Mouse (Mus musculus) hindbrain, postnatal 0 days (tissue): Measurements from ENCODE around the gene Krtap28-13. TPM values are rescaled to one million over a fixed set of nuclear protein-coding genes. Genes with fewer than 3 reads are reported as not detected.

ENCODE experiments used
- ATAC-seq: fragments of 200-750 bp; cut with Nextera tagmentation; 2 replicates; pipeline ENCODE4 v1.8.0; 2017; ENCODE audit warnings: mild to moderate bottlenecking, moderate TSS enrichment, moderate library complexity
- DNase-seq: peaks from one replicate; pipeline ENCODE4 v3.0.0-alpha.2; 2015; ENCODE audit warnings: low spot score
- H3K27ac ChIP-seq: fragments of 300-500 bp; sonication (generic); 2 replicates; pipeline ENCODE4 v1.5.1; 2014; ENCODE audit warnings: mild to moderate bottlenecking
- H3K27me3 ChIP-seq: fragments of 300-500 bp; sonication (generic); 2 replicates; pipeline ENCODE4 v1.6.1; 2014; ENCODE audit warnings: low read length, mixed read lengths; ENCODE audit not compliant: insufficient read depth
- H3K36me3 ChIP-seq: fragments of 300-500 bp; sonication (generic); 2 replicates; pipeline ENCODE4 v1.6.1; 2014; ENCODE audit warnings: low read length, mixed read lengths; ENCODE audit not compliant: insufficient read depth
- H3K4me1 ChIP-seq: fragments of 300-500 bp; sonication (generic); 2 replicates; pipeline ENCODE4 v1.6.1; 2014; ENCODE audit warnings: antibody characterized with exemption, low read length, mixed read lengths; ENCODE audit not compliant: insufficient read depth
- H3K4me2 ChIP-seq: fragments of 300-500 bp; sonication (generic); 2 replicates; pipeline ENCODE4 v1.6.1; 2014; ENCODE audit warnings: low read depth, mild to moderate bottlenecking, low read length, moderate library complexity, mixed read lengths
- H3K4me3 ChIP-seq: fragments of 300-500 bp; sonication (generic); 2 replicates; pipeline ENCODE4 v1.5.1; 2014; ENCODE audit warnings: low read length
- H3K9ac ChIP-seq: fragments of 300-500 bp; sonication (generic); replicated peaks from 2 replicates; pipeline ENCODE4 v1.6.1; 2014; ENCODE audit warnings: mild to moderate bottlenecking, low read length, moderate library complexity, mixed read lengths
- H3K9me3 ChIP-seq: fragments of 300-500 bp; sonication (generic); 2 replicates; pipeline ENCODE4 v1.6.1; 2016; ENCODE audit warnings: low read length, mixed read lengths
- CTCF ChIP-seq: IDR thresholded peaks from 2 replicates; pipeline ENCODE4 v1.5.1; 2016; ENCODE audit warnings: antibody characterized with exemption, control low read depth, low read depth
- WGBS: fragments of 180-500 bp; shearing (Covaris S2); extraction: QIAGEN DNeasy Blood & Tissue Kit; methylation state at CpG from one replicate; pipeline ENCODE4 v1.1.7; 2014; 5-methylcytosine and 5-hydroxymethylcytosine counted together
- polyA plus RNA-seq: library from polyadenylated mRNA; unstranded; fragments of >200 nt; fragmentation: Nextera tagmentation; extraction: Ambion mirVana; gene quantifications from 2 replicates; pipeline ENCODE4 v1.2.1, GENCODE M21; 2015
- total RNA-seq: library from RNA; depleted of rRNA; stranded (reverse); fragments of >200 nt; gene quantifications from 2 replicates; pipeline ENCODE4 v1.2.3, GENCODE M21; 2014; rRNA removed

The Krtap28-13 gene
- not detected in 2 replicates for total RNA-seq
- polyA plus RNA-seq: not detected in 2 replicates

DNA sequence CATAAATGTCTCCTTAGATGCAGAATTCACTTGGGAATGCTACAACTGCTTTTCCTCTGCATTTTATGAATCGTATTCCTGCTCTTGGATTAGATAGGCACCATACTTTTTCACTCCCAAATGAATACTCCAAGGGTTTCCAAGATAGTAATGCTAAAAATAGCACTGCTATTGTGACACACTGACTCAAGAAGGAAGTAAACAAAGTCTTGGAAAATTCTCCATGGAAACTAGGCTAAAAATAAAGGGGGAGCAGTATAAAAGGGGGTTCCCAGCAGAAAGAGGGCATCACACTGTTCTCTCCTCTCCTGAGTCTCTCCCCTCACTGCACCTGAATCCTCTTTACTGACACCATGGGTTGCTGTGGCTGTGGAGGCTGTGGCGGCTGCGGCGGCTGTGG lies at the start of gene Krtap28-13:
Gene Krtap28-13, plus strand, starts transcription at position 288 of the 400 bp plus-strand sequence.
- no peak within 1 kb of the TSS for H3K9ac ChIP-seq
- DNase-seq: no peak
- no peak for TF ChIP-seq CTCF
- H3K4me3 ChIP-seq: no peak within 1 kb of the TSS
- H3K36me3 ChIP-seq: no peaks in the 10 kb centered on the region
- H3K27me3 ChIP-seq: no peaks in the 10 kb centered on the region
- ATAC-seq: no peak
- no peak within 1 kb of the TSS for H3K4me2 ChIP-seq
- H3K27ac ChIP-seq: no peak within 1 kb of the TSS
- no peaks in the 10 kb centered on the region for H3K4me1 ChIP-seq
- H3K9me3 ChIP-seq: no peaks in the 10 kb centered on the region
- 78% methylated on average over 4 of the region's 4 CpGs for WGBS

GRCm38 (mm10) chr1:83014477-83014876 lies 46.3 kb upstream of the Krtap28-13 start:
- no peak for ATAC-seq
- Histone ChIP-seq H3K36me3 (no peaks in the 10 kb centered on the region), H3K4me2 (no peak overlapping the region), H3K27ac (no peak overlapping the region), H3K9me3 (no peaks in the 10 kb centered on the region), H3K27me3 (no peaks in the 10 kb centered on the region), H3K9ac (no peak overlapping the region), H3K4me3 (no peak overlapping the region), H3K4me1 (no peaks in the 10 kb centered on the region)
- DNase-seq: no peak
- WGBS: 95% methylated on average over 3 of the region's 3 CpGs
- no peak for TF ChIP-seq CTCF

- ATAC-seq (no peak), DNase-seq (no peak)
- H3K9me3 ChIP-seq: no peaks in the 10 kb centered on the region
- no peaks in the 10 kb centered on the region for H3K36me3 ChIP-seq
- no peak overlapping the region for H3K4me3 ChIP-seq
- H3K4me1 ChIP-seq: no peaks in the 10 kb centered on the region
- H3K27me3 ChIP-seq: no peaks in the 10 kb centered on the region
- no peak for TF ChIP-seq CTCF
- no peak overlapping the region for H3K9ac ChIP-seq
- 80% methylated on average over 10 of the region's 10 CpGs for WGBS
- H3K4me2 ChIP-seq: no peak overlapping the region
- no peak overlapping the region for H3K27ac ChIP-seq
Observed at GRCm38 (mm10) chr1:83015329-83015879, 45.3 kb upstream of the Krtap28-13 start.

DNA sequence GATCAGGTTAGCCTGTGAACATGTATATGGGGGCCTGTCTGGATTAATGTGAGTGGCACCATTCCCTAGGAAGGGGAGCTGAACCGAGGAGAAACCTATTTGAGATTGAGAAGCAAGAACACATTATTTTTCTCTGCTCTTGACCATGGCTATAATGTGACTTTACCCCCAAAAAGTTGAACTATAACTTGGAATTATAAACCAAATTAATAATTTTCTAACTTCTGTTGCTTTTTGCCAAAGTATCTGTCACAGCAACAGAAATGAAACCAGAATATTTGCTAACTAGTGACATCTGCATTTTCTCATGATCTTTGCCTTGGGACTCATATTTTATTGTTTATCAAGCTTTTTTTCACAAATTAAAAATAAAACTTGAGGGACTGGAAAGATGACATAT lies 44.2 kb upstream of the Krtap28-13 start:
- Histone ChIP-seq H3K4me2 (no peak overlapping the region), H3K27ac (no peak overlapping the region), H3K9me3 (no peaks in the 10 kb centered on the region), H3K4me1 (no peaks in the 10 kb centered on the region), H3K9ac (no peak overlapping the region), H3K27me3 (no peaks in the 10 kb centered on the region), H3K36me3 (no peaks in the 10 kb centered on the region), H3K4me3 (no peak overlapping the region)
- ATAC-seq (no peak), DNase-seq (no peak)
- 63% methylated on average over 1 of the region's 1 CpGs for WGBS
- no peak for TF ChIP-seq CTCF

DNA sequence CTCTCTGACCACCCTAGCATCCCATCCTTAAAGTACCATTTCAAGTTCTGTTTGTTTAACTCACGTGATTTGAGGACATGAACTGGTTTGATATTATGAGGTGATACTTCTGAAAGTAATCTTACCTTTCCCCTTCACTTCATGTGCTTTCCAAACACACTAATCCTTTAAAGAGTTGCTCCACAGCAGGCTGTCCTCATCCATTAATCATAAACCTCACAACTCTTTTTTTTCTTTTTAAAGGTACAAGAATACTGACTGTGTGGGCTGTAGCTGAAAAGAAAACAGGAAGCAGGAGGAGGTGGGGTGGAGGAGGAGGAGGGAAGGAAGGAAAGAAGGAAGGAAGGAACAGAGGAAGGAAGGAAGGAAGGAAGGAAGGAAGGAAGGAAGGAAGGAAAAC lies 28.8 kb upstream of the Krtap28-13 start:
- no peaks in the 10 kb centered on the region for H3K4me1 ChIP-seq
- no peak for DNase-seq
- ATAC-seq: no peak
- no peaks in the 10 kb centered on the region for H3K36me3 ChIP-seq
- H3K4me3 ChIP-seq: no peak overlapping the region
- no peak for TF ChIP-seq CTCF
- H3K9ac ChIP-seq: no peak overlapping the region
- no peak overlapping the region for H3K27ac ChIP-seq
- no peaks in the 10 kb centered on the region for H3K27me3 ChIP-seq
- H3K4me2 ChIP-seq: no peak overlapping the region
- H3K9me3 ChIP-seq: no peaks in the 10 kb centered on the region
- WGBS: 73% methylated on average over 1 of the region's 1 CpGs

DNA sequence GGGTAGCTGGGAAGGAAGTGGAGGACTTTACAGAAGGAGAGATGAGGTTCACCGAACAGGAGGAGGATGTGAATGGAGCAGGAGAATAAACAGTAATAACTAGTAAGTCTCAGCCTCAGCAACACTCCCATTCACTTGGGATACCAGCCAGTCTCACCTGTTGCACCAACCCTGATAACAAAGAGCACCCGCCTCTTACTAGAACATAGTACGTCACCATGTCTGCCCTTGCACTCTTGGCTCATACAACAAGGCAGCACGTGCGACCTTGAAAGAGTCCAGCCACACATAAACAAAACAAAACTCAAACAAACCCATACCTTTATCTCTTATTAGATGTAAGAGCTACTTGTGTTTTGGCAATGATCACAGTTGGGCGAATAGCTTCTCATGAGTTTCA lies 28.2 kb upstream of the Krtap28-13 start:
- no peak overlapping the region for H3K4me3 ChIP-seq
- no peak overlapping the region for H3K9ac ChIP-seq
- no peaks in the 10 kb centered on the region for H3K27me3 ChIP-seq
- 94% methylated on average over 6 of the region's 6 CpGs for WGBS
- no peaks in the 10 kb centered on the region for H3K9me3 ChIP-seq
- H3K4me1 ChIP-seq: no peaks in the 10 kb centered on the region
- ATAC-seq (no peak), DNase-seq (no peak)
- H3K4me2 ChIP-seq: no peak overlapping the region
- no peak for TF ChIP-seq CTCF
- no peaks in the 10 kb centered on the region for H3K36me3 ChIP-seq
- H3K27ac ChIP-seq: no peak overlapping the region

- H3K27ac ChIP-seq: no peak overlapping the region
- ATAC-seq: no peak
- no peak for TF ChIP-seq CTCF
- no peak overlapping the region for H3K4me2 ChIP-seq
- 67% methylated on average over 5 of the region's 5 CpGs for WGBS
- H3K27me3 ChIP-seq: no peaks in the 10 kb centered on the region
- no peaks in the 10 kb centered on the region for H3K36me3 ChIP-seq
- H3K9me3 ChIP-seq: no peaks in the 10 kb centered on the region
- H3K4me1 ChIP-seq: no peaks in the 10 kb centered on the region
- DNase-seq: no peak
- no peak overlapping the region for H3K9ac ChIP-seq
- H3K4me3 ChIP-seq: no peak overlapping the region
Observed at GRCm38 (mm10) chr1:83034509-83034908, 26.2 kb upstream of the Krtap28-13 start.
